Mouse (Mus musculus) erythroblast, embryonic 14.5 days (primary cell): Measurements from ENCODE around the gene Cacnb2. TPM values are rescaled to one million over a fixed set of nuclear protein-coding genes. Genes with fewer than 3 reads are reported as not detected.

Experiments used
- H3K27me3 ChIP-seq: 2 replicates; pipeline ENCODE4 v1.6.1; 2012; ENCODE audit warnings: inconsistent platforms; ENCODE audit not compliant: control insufficient read depth
- H3K36me3 ChIP-seq: 2 replicates; pipeline ENCODE4 v1.6.1; 2012; ENCODE audit warnings: mild to moderate bottlenecking, inconsistent platforms; ENCODE audit not compliant: control insufficient read depth
- H3K4me1 ChIP-seq: 2 replicates; pipeline ENCODE4 v1.6.1; 2012; ENCODE audit warnings: inconsistent platforms; ENCODE audit not compliant: control insufficient read depth
- H3K4me3 ChIP-seq: replicated peaks from 2 replicates; pipeline ENCODE3; 2012; ENCODE audit warnings: moderate library complexity, mild to moderate bottlenecking, inconsistent platforms
- H3K9me3 ChIP-seq: 2 replicates; pipeline ENCODE4 v1.6.1; 2012; ENCODE audit warnings: low read length, inconsistent platforms, mixed read lengths; ENCODE audit not compliant: control insufficient read depth
- GATA1 ChIP-seq: IDR thresholded peaks from 2 replicates; pipeline ENCODE4 v1.6.1; 2012; ENCODE audit warnings: low read length, inconsistent platforms, mixed read lengths
- TAL1 ChIP-seq: IDR thresholded peaks from 3 replicates; pipeline ENCODE4 v1.6.1; 2012; ENCODE audit warnings: low read length, inconsistent platforms, mixed read lengths
- polyA plus RNA-seq: library from polyadenylated mRNA; stranded (reverse); fragments of >175 nt; gene quantifications from 2 replicates; pipeline ENCODE4 v1.2.3, GENCODE M21; 2012

Gene Cacnb2
- polyA plus RNA-seq, 1 experiment, result not detected

GRCm38 (mm10) chr2:14612705-14613104, 9.8 kb downstream of the Cacnb2 start:
- Histone ChIP-seq H3K36me3 (no peaks in the 10 kb centered on the region), H3K4me3 (no peak overlapping the region), H3K27me3 (no peaks in the 10 kb centered on the region), H3K9me3 (no peaks in the 10 kb centered on the region), H3K4me1 (no peaks in the 10 kb centered on the region)
- TF ChIP-seq TAL1, result no peak
- no peak for TF ChIP-seq GATA1

- Histone ChIP-seq H3K27me3 (no peaks in the 10 kb centered on the region), H3K36me3 (no peaks in the 10 kb centered on the region), H3K9me3 (no peaks in the 10 kb centered on the region), H3K4me1 (no peaks in the 10 kb centered on the region), H3K4me3 (no peak overlapping the region)
- TF ChIP-seq TAL1, result no peak
- TF ChIP-seq GATA1, result no peak
Observed at GRCm38 (mm10) chr2:14616361-14616760, 13.5 kb downstream of the Cacnb2 start.

- no peaks in the 10 kb centered on the region for H3K36me3 ChIP-seq
- H3K27me3 ChIP-seq, result no peaks in the 10 kb centered on the region
- H3K4me1 ChIP-seq, result no peaks in the 10 kb centered on the region
- H3K9me3 ChIP-seq, result no peaks in the 10 kb centered on the region
- H3K4me3 ChIP-seq, result no peak overlapping the region
- no peak for TF ChIP-seq TAL1
Observed at GRCm38 (mm10) chr2:14620120-14620853, 17.4 kb downstream of the Cacnb2 start.

GRCm38 (mm10) chr2:14620891-14621290, 18.0 kb downstream of the Cacnb2 start:
- Histone ChIP-seq H3K9me3 (no peaks in the 10 kb centered on the region), H3K36me3 (no peaks in the 10 kb centered on the region), H3K4me1 (no peaks in the 10 kb centered on the region), H3K27me3 (no peaks in the 10 kb centered on the region), H3K4me3 (no peak overlapping the region)
- TF ChIP-seq GATA1 (no peak), TAL1 (no peak)

- Histone ChIP-seq H3K4me3 (no peak overlapping the region), H3K36me3 (no peaks in the 10 kb centered on the region), H3K4me1 (no peaks in the 10 kb centered on the region), H3K9me3 (no peaks in the 10 kb centered on the region), H3K27me3 (no peaks in the 10 kb centered on the region)
- no peak for TF ChIP-seq TAL1
- no peak for TF ChIP-seq GATA1
Observed at GRCm38 (mm10) chr2:14623820-14624219, 20.9 kb downstream of the Cacnb2 start.

- no peaks in the 10 kb centered on the region for H3K4me1 ChIP-seq
- H3K27me3 ChIP-seq, result no peaks in the 10 kb centered on the region
- H3K4me3 ChIP-seq, result no peak overlapping the region
- no peaks in the 10 kb centered on the region for H3K36me3 ChIP-seq
- TF ChIP-seq TAL1, result no peak
- TF ChIP-seq GATA1, result no peak
- H3K9me3 ChIP-seq, result no peaks in the 10 kb centered on the region
Observed at GRCm38 (mm10) chr2:14629814-14630492, 27.1 kb downstream of the Cacnb2 start.

- Histone ChIP-seq H3K36me3 (no peaks in the 10 kb centered on the region), H3K4me3 (no peak overlapping the region), H3K9me3 (no peaks in the 10 kb centered on the region), H3K27me3 (no peaks in the 10 kb centered on the region), H3K4me1 (no peaks in the 10 kb centered on the region)
- TF ChIP-seq GATA1 (no peak), TAL1 (no peak)
Observed at GRCm38 (mm10) chr2:14631590-14631989, 28.7 kb downstream of the Cacnb2 start.

GRCm38 (mm10) chr2:14633202-14633601, 30.3 kb downstream of the Cacnb2 start:
- no peaks in the 10 kb centered on the region for H3K9me3 ChIP-seq
- H3K4me1 ChIP-seq, result no peaks in the 10 kb centered on the region
- H3K36me3 ChIP-seq, result no peaks in the 10 kb centered on the region
- H3K4me3 ChIP-seq, result no peak overlapping the region
- TF ChIP-seq TAL1 (no peak), GATA1 (no peak)
- H3K27me3 ChIP-seq, result no peaks in the 10 kb centered on the region

GRCm38 (mm10) chr2:14639266-14639665, 36.4 kb downstream of the Cacnb2 start:
- H3K27me3 ChIP-seq, result no peaks in the 10 kb centered on the region
- no peak overlapping the region for H3K4me3 ChIP-seq
- H3K36me3 ChIP-seq, result no peaks in the 10 kb centered on the region
- no peak for TF ChIP-seq GATA1
- TF ChIP-seq TAL1, result no peak
- H3K9me3 ChIP-seq, result no peaks in the 10 kb centered on the region
- no peaks in the 10 kb centered on the region for H3K4me1 ChIP-seq
